Mouse (Mus musculus): ENCODE data around the gene Atp8a2. TPM values are rescaled to one million over a fixed set of nuclear protein-coding genes. Genes with fewer than 3 reads are reported as not detected.

The Atp8a2 gene
- total RNA-seq (2012; rRNA removed), result 0.62 and 1.1 TPM in 2 replicates

DNA sequence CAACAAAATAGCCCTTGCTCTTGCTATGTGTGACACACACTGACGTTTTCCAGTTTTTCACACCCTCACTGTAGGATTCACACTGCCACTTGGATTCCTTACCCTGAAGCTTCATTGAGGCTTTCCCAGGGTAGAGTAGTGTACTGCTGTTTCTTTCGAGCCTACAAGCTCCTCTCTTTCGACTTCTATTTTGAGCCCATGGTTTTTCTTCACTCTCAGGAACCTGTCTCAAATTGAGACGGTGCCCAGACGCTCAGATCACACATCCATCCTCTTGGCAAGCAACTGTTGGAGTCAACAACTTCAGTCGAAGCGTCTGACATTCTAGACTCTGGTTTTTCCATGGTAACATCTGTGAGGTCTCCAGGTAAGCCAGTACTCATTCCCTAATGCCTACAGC lies at the start of gene Atp8a2:
TSS of gene Atp8a2 (minus strand) at position 296 of the 400 bp plus-strand sequence.
- TF ChIP-seq HCFC1 (IDR thresholded peaks at IDR 0.05; ENCODE audit: borderline replicate concordance, insufficient read depth, low read length) (no peak), MAFK (IDR thresholded peaks at IDR 0.05; ENCODE audit: insufficient read depth, low read depth, low read length) (no peak)
- in situ Hi-C loops (cut with MboI; ENCODE audit: low sequenced_read_pairs in 2 of 2, unreplicated experiment in 2 of 2), result no loop called here

DNA sequence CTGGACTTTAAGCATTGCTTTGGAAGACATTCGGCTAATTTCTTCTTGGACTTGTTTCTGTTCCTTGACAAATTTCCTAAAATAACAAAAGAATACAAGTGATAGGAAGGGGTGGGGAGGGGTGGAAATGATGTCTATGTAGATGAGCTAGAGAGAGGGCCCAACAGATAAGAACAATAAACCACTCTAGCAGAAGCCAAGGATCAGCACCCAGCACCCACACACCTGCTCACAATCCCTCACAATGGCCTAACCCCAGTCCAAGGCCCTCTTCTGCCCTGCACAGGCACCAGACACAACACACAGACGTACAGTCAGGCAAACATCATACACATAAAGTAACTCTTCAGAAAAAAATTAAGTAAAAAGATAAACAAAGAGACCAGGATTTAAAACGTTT lies 41.6 kb upstream of the Atp8a2 start:
- Histone ChIP-seq H3K4me3 (ENCODE audit: insufficient read depth in 1 of 2, low read depth in 1 of 2, low read length in 2 of 2, poor library complexity in 1 of 2, severe bottlenecking in 1 of 2) (no peak overlapping the region), H3K4me1 (ENCODE audit: control insufficient read depth in 2 of 2, insufficient read depth in 2 of 2, low read length in 2 of 2, poor library complexity in 1 of 2) (no peaks in the 10 kb centered on the region), H3K9ac (ENCODE audit: insufficient read depth, low read depth, low read length, poor library complexity, severe bottlenecking) (no peak overlapping the region), H3K9me3 (ENCODE audit: control insufficient read depth, insufficient read depth, low read depth, low read length) (no peaks in the 10 kb centered on the region), H3K36me3 (ENCODE audit: control insufficient read depth, insufficient read depth, low read length, poor library complexity, severe bottlenecking) (peaks cover 16% of the 10 kb centered on the region), H3K27ac (ENCODE audit: insufficient read depth, low read depth, low read length, poor library complexity, severe bottlenecking) (no peak overlapping the region)
- no peak for TF ChIP-seq MAFK (IDR thresholded peaks at IDR 0.05; ENCODE audit: insufficient read depth, low read depth, low read length)
- no peak for TF ChIP-seq HCFC1 (IDR thresholded peaks at IDR 0.05; ENCODE audit: borderline replicate concordance, insufficient read depth, low read length)
- no peak for TF ChIP-seq ZC3H11A (IDR thresholded peaks at IDR 0.05; ENCODE audit: borderline replicate concordance, low read depth, low read length)
- TF ChIP-seq ZNF384 (IDR thresholded peaks at IDR 0.05; ENCODE audit: low read depth, low read length), result no peak
- no peak for TF ChIP-seq CHD2 (IDR thresholded peaks at IDR 0.05; ENCODE audit: low read depth, low read length)
- DNase-seq (ENCODE audit: low read depth, low spot score), result no peak
- in situ Hi-C loops (cut with MboI; ENCODE audit: low sequenced_read_pairs in 2 of 2, unreplicated experiment in 2 of 2), result no loop called here

More for the DNA sequence above, at the start of gene Atp8a2:
- Histone ChIP-seq H3K9me3 (ENCODE audit: control insufficient read depth, insufficient read depth, low read depth, low read length) (no peaks in the 10 kb centered on the region), H3K4me1 (ENCODE audit: control insufficient read depth in 2 of 2, insufficient read depth in 2 of 2, low read length in 2 of 2, poor library complexity in 1 of 2) (no peaks in the 10 kb centered on the region), H3K4me3 (ENCODE audit: insufficient read depth in 1 of 2, low read depth in 1 of 2, low read length in 2 of 2, poor library complexity in 1 of 2, severe bottlenecking in 1 of 2) (no peak within 1 kb of the TSS), H3K9ac (ENCODE audit: insufficient read depth, low read depth, low read length, poor library complexity, severe bottlenecking) (no peak within 1 kb of the TSS), H3K36me3 (ENCODE audit: control insufficient read depth, insufficient read depth, low read length, poor library complexity, severe bottlenecking) (no peaks in the 10 kb centered on the region), H3K27ac (ENCODE audit: insufficient read depth, low read depth, low read length, poor library complexity, severe bottlenecking) (no peak within 1 kb of the TSS)
- DNase-seq (ENCODE audit: low read depth, low spot score), result no peak

DNA sequence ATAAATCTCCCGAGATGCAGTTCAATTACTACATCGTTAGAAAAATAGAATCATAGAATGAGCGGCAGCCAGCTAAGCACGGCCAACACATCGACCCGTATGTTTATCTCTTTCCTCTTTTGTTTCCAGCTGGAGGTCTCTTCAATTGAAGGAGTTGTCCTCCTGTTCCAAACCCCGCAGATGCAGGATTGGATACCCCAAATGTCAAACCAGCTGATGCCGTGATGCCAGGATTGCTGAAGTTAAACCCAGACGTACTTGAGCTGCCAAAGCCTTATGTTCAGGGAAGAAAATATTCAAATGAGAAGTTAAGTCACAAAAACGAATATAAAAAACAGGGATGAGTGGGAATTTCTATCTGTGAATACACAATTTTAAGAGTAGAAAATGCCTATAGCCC lies 22.9 kb upstream of the Atp8a2 start:
- no peak for DNase-seq (ENCODE audit: low read depth, low spot score)
- H3K4me3 ChIP-seq (ENCODE audit: insufficient read depth in 1 of 2, low read depth in 1 of 2, low read length in 2 of 2, poor library complexity in 1 of 2, severe bottlenecking in 1 of 2), result no peak overlapping the region
- TF ChIP-seq ZNF384 (IDR thresholded peaks at IDR 0.05; ENCODE audit: low read depth, low read length) (no peak), CHD2 (IDR thresholded peaks at IDR 0.05; ENCODE audit: low read depth, low read length) (no peak), MAFK (IDR thresholded peaks at IDR 0.05; ENCODE audit: insufficient read depth, low read depth, low read length) (no peak), ZC3H11A (IDR thresholded peaks at IDR 0.05; ENCODE audit: borderline replicate concordance, low read depth, low read length) (no peak), HCFC1 (IDR thresholded peaks at IDR 0.05; ENCODE audit: borderline replicate concordance, insufficient read depth, low read length) (no peak)
- H3K27ac ChIP-seq (ENCODE audit: insufficient read depth, low read depth, low read length, poor library complexity, severe bottlenecking), result no peak overlapping the region
- in situ Hi-C loops (cut with MboI; ENCODE audit: low sequenced_read_pairs in 2 of 2, unreplicated experiment in 2 of 2), result no loop called here
- no peaks in the 10 kb centered on the region for H3K9me3 ChIP-seq (ENCODE audit: control insufficient read depth, insufficient read depth, low read depth, low read length)
- peaks cover 1 to 9% of the 10 kb centered on the region in 2 experiments; a peak in 3 of 4 replicates for H3K4me1 ChIP-seq (ENCODE audit: control insufficient read depth in 2 of 2, insufficient read depth in 2 of 2, low read length in 2 of 2, poor library complexity in 1 of 2)
- no peak overlapping the region for H3K9ac ChIP-seq (ENCODE audit: insufficient read depth, low read depth, low read length, poor library complexity, severe bottlenecking)
- peaks cover 5% of the 10 kb centered on the region for H3K36me3 ChIP-seq (ENCODE audit: control insufficient read depth, insufficient read depth, low read length, poor library complexity, severe bottlenecking)

DNA sequence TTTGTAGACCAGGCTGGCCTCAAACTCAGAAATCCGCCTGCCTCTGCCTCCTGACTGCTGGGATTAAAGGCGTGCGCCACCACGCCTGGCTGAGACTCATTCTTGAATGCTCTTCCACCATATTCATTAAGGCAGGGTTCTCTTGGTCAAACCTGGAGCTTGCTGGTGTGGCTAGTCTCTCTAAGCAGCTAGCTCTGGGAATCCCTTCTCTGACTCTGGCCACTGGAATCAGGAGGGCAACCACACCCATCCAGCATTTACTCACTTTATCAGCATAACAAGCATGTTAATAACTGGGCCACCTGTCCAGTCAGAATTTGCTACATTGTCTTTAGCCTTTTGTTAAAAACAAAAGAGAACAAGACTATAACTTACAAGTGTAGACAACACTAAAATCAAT lies 20.6 kb upstream of the Atp8a2 start:
- H3K9ac ChIP-seq (ENCODE audit: insufficient read depth, low read depth, low read length, poor library complexity, severe bottlenecking), result no peak overlapping the region
- TF ChIP-seq ZNF384 (IDR thresholded peaks at IDR 0.05; ENCODE audit: low read depth, low read length), result 0 out of 2 replicates have a peak, but pooled peaks have one; percentile 28
- no peak for TF ChIP-seq ZC3H11A (IDR thresholded peaks at IDR 0.05; ENCODE audit: borderline replicate concordance, low read depth, low read length)
- in situ Hi-C loops (cut with MboI; ENCODE audit: low sequenced_read_pairs in 2 of 2, unreplicated experiment in 2 of 2), result no loop called here
- H3K4me1 ChIP-seq (ENCODE audit: control insufficient read depth in 2 of 2, insufficient read depth in 2 of 2, low read length in 2 of 2, poor library complexity in 1 of 2), result peaks cover 1 to 9% of the 10 kb centered on the region in 2 experiments; a peak in 3 of 4 replicates
- DNase-seq (ENCODE audit: low read depth, low spot score), result peak; percentile 30
- peaks cover 5% of the 10 kb centered on the region for H3K36me3 ChIP-seq (ENCODE audit: control insufficient read depth, insufficient read depth, low read length, poor library complexity, severe bottlenecking)
- no peaks in the 10 kb centered on the region for H3K9me3 ChIP-seq (ENCODE audit: control insufficient read depth, insufficient read depth, low read depth, low read length)
- peak overlapping the region; percentile 62; the same call in 1 of the 2 replicates for H3K27ac ChIP-seq (ENCODE audit: insufficient read depth, low read depth, low read length, poor library complexity, severe bottlenecking)
- H3K4me3 ChIP-seq (ENCODE audit: insufficient read depth in 1 of 2, low read depth in 1 of 2, low read length in 2 of 2, poor library complexity in 1 of 2, severe bottlenecking in 1 of 2), result no peak overlapping the region

DNA sequence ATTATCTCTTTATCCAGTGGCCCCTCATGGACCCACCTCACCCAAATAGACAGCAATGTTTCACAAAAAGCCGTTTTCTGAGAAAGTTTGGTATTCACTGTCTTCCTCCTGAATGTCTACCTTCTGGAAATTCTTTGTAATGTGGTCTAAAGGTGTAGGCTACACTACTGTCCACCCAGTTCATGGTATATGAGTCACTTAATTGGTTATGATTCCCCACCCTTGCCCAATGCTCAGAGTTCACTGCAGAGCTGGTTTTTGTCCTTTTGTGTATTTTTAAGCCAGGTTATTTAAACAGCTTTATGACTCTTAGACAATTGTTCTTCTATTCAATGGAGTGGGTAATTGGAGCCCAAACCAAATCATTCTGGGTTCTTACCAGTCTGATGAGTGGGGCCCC lies 19.1 kb upstream of the Atp8a2 start:
- Histone ChIP-seq H3K27ac (ENCODE audit: insufficient read depth, low read depth, low read length, poor library complexity, severe bottlenecking) (no peak overlapping the region), H3K36me3 (ENCODE audit: control insufficient read depth, insufficient read depth, low read length, poor library complexity, severe bottlenecking) (peaks cover 2% of the 10 kb centered on the region), H3K9me3 (ENCODE audit: control insufficient read depth, insufficient read depth, low read depth, low read length) (no peaks in the 10 kb centered on the region), H3K4me1 (ENCODE audit: control insufficient read depth in 2 of 2, insufficient read depth in 2 of 2, low read length in 2 of 2, poor library complexity in 1 of 2) (peaks cover 1 to 9% of the 10 kb centered on the region in 2 experiments; a peak in 3 of 4 replicates), H3K4me3 (ENCODE audit: insufficient read depth in 1 of 2, low read depth in 1 of 2, low read length in 2 of 2, poor library complexity in 1 of 2, severe bottlenecking in 1 of 2) (no peak overlapping the region), H3K9ac (ENCODE audit: insufficient read depth, low read depth, low read length, poor library complexity, severe bottlenecking) (no peak overlapping the region)
- no peak for DNase-seq (ENCODE audit: low read depth, low spot score)
- TF ChIP-seq CHD2 (IDR thresholded peaks at IDR 0.05; ENCODE audit: low read depth, low read length) (no peak), ZNF384 (IDR thresholded peaks at IDR 0.05; ENCODE audit: low read depth, low read length) (no peak), ZC3H11A (IDR thresholded peaks at IDR 0.05; ENCODE audit: borderline replicate concordance, low read depth, low read length) (no peak), HCFC1 (IDR thresholded peaks at IDR 0.05; ENCODE audit: borderline replicate concordance, insufficient read depth, low read length) (no peak), MAFK (IDR thresholded peaks at IDR 0.05; ENCODE audit: insufficient read depth, low read depth, low read length) (no peak)
- in situ Hi-C loops (cut with MboI; ENCODE audit: low sequenced_read_pairs in 2 of 2, unreplicated experiment in 2 of 2), result no loop called here
